Mouse (Mus musculus) heart, embryonic 12.5 days (tissue): Measurements from ENCODE around the gene Ppcs. TPM values are rescaled to one million over a fixed set of nuclear protein-coding genes. Genes with fewer than 3 reads are reported as not detected.

ENCODE experiments used
- ATAC-seq: fragments of 200-750 bp; cut with Nextera tagmentation; 2 replicates; pipeline ENCODE4 v1.8.0; 2017; ENCODE audit warnings: moderate TSS enrichment, moderate library complexity; ENCODE audit not compliant: insufficient number of reproducible peaks, low FRiP score
- H3K27ac ChIP-seq: fragments of 300-500 bp; sonication (generic); 2 replicates; pipeline ENCODE4 v1.5.1; 2016; ENCODE audit warnings: mild to moderate bottlenecking, moderate library complexity; ENCODE audit not compliant: poor library complexity, severe bottlenecking
- H3K27me3 ChIP-seq: fragments of 300-500 bp; sonication (generic); replicated peaks from 2 replicates; pipeline ENCODE4 v1.6.1; 2016; ENCODE audit warnings: mild to moderate bottlenecking, moderate library complexity
- H3K36me3 ChIP-seq: fragments of 300-500 bp; sonication (generic); 2 replicates; pipeline ENCODE4 v1.6.1; 2016; ENCODE audit warnings: mild to moderate bottlenecking, moderate library complexity
- H3K4me1 ChIP-seq: fragments of 300-500 bp; sonication (generic); replicated peaks from 2 replicates; pipeline ENCODE4 v1.6.1; 2016; ENCODE audit warnings: mild to moderate bottlenecking
- H3K4me2 ChIP-seq: fragments of 300-500 bp; sonication (generic); 2 replicates; pipeline ENCODE4 v1.6.1; 2016; ENCODE audit warnings: mild to moderate bottlenecking, moderate library complexity
- H3K4me3 ChIP-seq: fragments of 300-500 bp; sonication (generic); 2 replicates; pipeline ENCODE4 v1.5.1; 2016; ENCODE audit warnings: mild to moderate bottlenecking
- H3K9ac ChIP-seq: fragments of 300-500 bp; sonication (generic); 2 replicates; pipeline ENCODE4 v1.6.1; 2016; ENCODE audit warnings: mild to moderate bottlenecking, moderate library complexity
- H3K9me3 ChIP-seq: fragments of 300-500 bp; sonication (generic); replicated peaks from 2 replicates; pipeline ENCODE4 v1.6.1; 2016; ENCODE audit warnings: mild to moderate bottlenecking, moderate library complexity
- WGBS: fragments of 180-500 bp; shearing (Covaris S2); methylation state at CpG from one replicate; pipeline ENCODE4 v1.1.7; 2016; 5-methylcytosine and 5-hydroxymethylcytosine counted together
- polyA plus RNA-seq: library from polyadenylated mRNA; unstranded; fragments of >200 nt; fragmentation: Nextera tagmentation; extraction: Ambion mirVana; gene quantifications from 2 replicates; pipeline ENCODE4 v1.2.1, GENCODE M21; 2016

Gene Ppcs
- polyA plus RNA-seq, 1 experiment from 2014 or later = 26.3 TPM

- no peak overlapping the region for H3K4me3 ChIP-seq
- H3K4me2 ChIP-seq = no peak overlapping the region
- no peaks in the 10 kb centered on the region for H3K36me3 ChIP-seq
- H3K9ac ChIP-seq = no peak overlapping the region
- 58% methylated on average over 7 of the region's 7 CpGs for WGBS
- H3K9me3 ChIP-seq = no peaks in the 10 kb centered on the region
- peaks cover 5% of the 10 kb centered on the region for H3K4me1 ChIP-seq
- ATAC-seq = no peak
- H3K27ac ChIP-seq = no peak overlapping the region
- H3K27me3 ChIP-seq = no peaks in the 10 kb centered on the region
These were observed 40.6 kb downstream of the Ppcs start for GRCm38 (mm10) chr4:119381471-119382190.

- H3K4me2 ChIP-seq = no peak overlapping the region
- H3K4me3 ChIP-seq = no peak overlapping the region
- WGBS = 79% methylated on average over 6 of the region's 6 CpGs
- H3K27me3 ChIP-seq = no peaks in the 10 kb centered on the region
- no peaks in the 10 kb centered on the region for H3K36me3 ChIP-seq
- H3K27ac ChIP-seq = no peak overlapping the region
- H3K4me1 ChIP-seq = no peaks in the 10 kb centered on the region
- H3K9me3 ChIP-seq = peaks cover 6% of the 10 kb centered on the region; the same call in 1 of the 2 replicates
- ATAC-seq = no peak
- no peak overlapping the region for H3K9ac ChIP-seq
These were observed 52.8 kb downstream of the Ppcs start for GRCm38 (mm10) chr4:119369460-119369859.

Other genes starting within 250 kb of the Ppcs start
- 8.3 and 11.5 TPM in 2 replicates for gene Zfp691, start 248.2 kb downstream of the Ppcs start, polyA plus RNA-seq
- 22.9 and 26.7 TPM in 2 replicates for gene Ermap, start 232.4 kb downstream of the Ppcs start, polyA plus RNA-seq
- gene Svbp, start 227.1 kb downstream of the Ppcs start, polyA plus RNA-seq = 127 TPM in 2 replicates
- 0.19 TPM in 1 of 2 replicates, not detected in the other for gene Tmem269, start 204.2 kb downstream of the Ppcs start, polyA plus RNA-seq
- gene AU022252, start 189.7 kb downstream of the Ppcs start, polyA plus RNA-seq = 27.8 and 28.9 TPM in 2 replicates
- 32.8 and 34.3 TPM in 2 replicates for gene P3h1, start 189.5 kb downstream of the Ppcs start, polyA plus RNA-seq
- not detected in 2 replicates for gene Cldn19, start 167.0 kb downstream of the Ppcs start, polyA plus RNA-seq
- gene Ybx1, start 127.8 kb downstream of the Ppcs start, polyA plus RNA-seq = 851 and 903 TPM in 2 replicates
- 58.1 and 58.5 TPM in 2 replicates for gene Ppih, start 101.9 kb downstream of the Ppcs start, polyA plus RNA-seq
- 3.3 and 4.1 TPM in 2 replicates for gene Ccdc30, start 6.9 kb downstream of the Ppcs start, polyA plus RNA-seq
- 0.23 TPM in 1 of 2 replicates, not detected in the other for gene Zmynd12, start 394 bp upstream of the Ppcs start, polyA plus RNA-seq
- gene Rimkla, start 70.2 kb upstream of the Ppcs start, polyA plus RNA-seq = 6.1 and 6.5 TPM in 2 replicates
- 28.4 and 29.9 TPM in 2 replicates for gene Foxj3, start 114.6 kb upstream of the Ppcs start, polyA plus RNA-seq
- 4.5 and 5.1 TPM in 2 replicates for gene Frg2f1, start 117.1 kb upstream of the Ppcs start, polyA plus RNA-seq
- gene Guca2a, start 215.3 kb upstream of the Ppcs start, polyA plus RNA-seq = not detected in 2 replicates
- not detected in 2 replicates for gene Guca2b, start 236.5 kb upstream of the Ppcs start, polyA plus RNA-seq